Mouse (Mus musculus) spleen, adult 2 months (tissue): ENCODE results near the gene Aldh1a3. TPM values are rescaled to one million over a fixed set of nuclear protein-coding genes. Genes with fewer than 3 reads are reported as not detected.
A peak's percentile ranks its signal among the peaks of the same experiment; 100 is the strongest.

Experiments
- DNase-seq, 2 experiments: peaks; one replicate each; pipeline versions ENCODE4 v3.0.0 to v3.0.0-alpha.2; 2012 to 2021; ENCODE audit warnings: low spot score in 2 of 2, low read depth in 1 of 2
- H3K27ac ChIP-seq: fragments of 200-500 bp; 2 replicates; pipeline ENCODE4 v1.5.1; 2012; ENCODE audit warnings: low read length, inconsistent platforms; ENCODE audit not compliant: insufficient read depth
- H3K27me3 ChIP-seq: fragments of 200-500 bp; 2 replicates; pipeline ENCODE4 v1.6.1; 2012; ENCODE audit warnings: mild to moderate bottlenecking, moderate library complexity, low read length, inconsistent platforms; ENCODE audit not compliant: control insufficient read depth, insufficient read depth
- H3K36me3 ChIP-seq: fragments of 200-500 bp; 2 replicates; pipeline ENCODE4 v1.6.1; 2012; ENCODE audit warnings: mild to moderate bottlenecking, low read length, inconsistent platforms; ENCODE audit not compliant: control insufficient read depth, insufficient read depth
- H3K4me1 ChIP-seq: fragments of 200-500 bp; 2 replicates; pipeline ENCODE4 v1.6.1; 2011; ENCODE audit warnings: inconsistent platforms; ENCODE audit not compliant: control insufficient read depth, insufficient read depth, insufficient read length
- H3K4me3 ChIP-seq: fragments of 200-500 bp; 2 replicates; pipeline ENCODE4 v1.5.1; 2011; ENCODE audit warnings: mild to moderate bottlenecking, inconsistent platforms; ENCODE audit not compliant: insufficient read depth, insufficient read length; ENCODE audit errors: extremely low read depth
- CTCF ChIP-seq: fragments of 200-500 bp; IDR thresholded peaks from 2 replicates; pipeline ENCODE4 v1.5.1; 2011; ENCODE audit warnings: mild to moderate bottlenecking, inconsistent platforms; ENCODE audit not compliant: insufficient read depth, insufficient read length, insufficient replicate concordance; ENCODE audit errors: extremely low read depth
- POLR2A ChIP-seq: fragments of 200-500 bp; IDR thresholded peaks from 2 replicates; pipeline ENCODE4 v1.6.1; 2011; ENCODE audit warnings: low read depth, low read length, inconsistent platforms
- WGBS: fragments of 180-500 bp; shearing (Covaris S2); methylation state at CpG from one replicate; pipeline ENCODE4 v1.1.7; 2018; 5-methylcytosine and 5-hydroxymethylcytosine counted together
- polyA plus RNA-seq: library from polyadenylated mRNA; depleted of rRNA; stranded (reverse); fragments of >200 nt; gene quantifications from 2 replicates; pipeline ENCODE4 v1.2.3, GENCODE M21; 2012

The Aldh1a3 gene
- polyA plus RNA-seq, 1 experiment = 0.53 TPM

- Histone ChIP-seq H3K4me1 (no peaks in the 10 kb centered on the region), H3K36me3 (no peaks in the 10 kb centered on the region), H3K27ac (no peak overlapping the region), H3K27me3 (no peaks in the 10 kb centered on the region), H3K4me3 (no peak overlapping the region)
- 88% methylated on average over 5 of the region's 5 CpGs for WGBS
- TF ChIP-seq CTCF = no peak
- TF ChIP-seq POLR2A = no peak
- DNase-seq = no peak
These were observed 24.4 kb downstream of the Aldh1a3 start for GRCm38 (mm10) chr7:66402876-66403275.

DNA sequence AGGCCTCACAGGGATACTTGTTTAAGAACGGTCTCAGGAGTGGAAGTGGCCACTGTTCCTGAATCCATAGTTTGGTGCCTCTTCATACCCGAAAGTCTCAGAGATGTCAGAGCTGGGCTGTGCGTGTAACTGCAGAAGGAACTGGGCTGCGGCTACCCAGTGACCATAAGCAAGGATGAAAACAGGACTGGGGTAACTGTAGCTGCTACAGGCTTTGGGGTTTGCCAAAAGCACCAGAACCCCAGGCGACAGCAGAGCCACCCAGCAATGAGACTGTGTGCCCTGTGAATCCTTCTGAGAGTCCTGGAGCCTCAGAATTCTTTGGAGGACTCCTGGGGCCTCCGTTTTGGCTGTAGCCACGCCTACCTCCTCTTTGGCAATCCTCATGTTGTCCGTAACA, 25.7 kb downstream of the Aldh1a3 start:
- no peak for TF ChIP-seq POLR2A
- no peak for TF ChIP-seq CTCF
- H3K27ac ChIP-seq = no peak overlapping the region
- H3K4me1 ChIP-seq = no peaks in the 10 kb centered on the region
- no peaks in the 10 kb centered on the region for H3K27me3 ChIP-seq
- WGBS = 83% methylated on average over 8 of the region's 8 CpGs
- no peak overlapping the region for H3K4me3 ChIP-seq
- no peaks in the 10 kb centered on the region for H3K36me3 ChIP-seq
- DNase-seq = no peak

- TF ChIP-seq POLR2A (no peak), CTCF (no peak)
- no peaks in the 10 kb centered on the region for H3K27me3 ChIP-seq
- no peak for DNase-seq
- WGBS = 75% methylated on average over 3 of the region's 3 CpGs
- no peak overlapping the region for H3K4me3 ChIP-seq
- no peaks in the 10 kb centered on the region for H3K36me3 ChIP-seq
- H3K27ac ChIP-seq = no peak overlapping the region
- H3K4me1 ChIP-seq = no peaks in the 10 kb centered on the region
These were observed 30.0 kb downstream of the Aldh1a3 start for GRCm38 (mm10) chr7:66397288-66397687.

- Histone ChIP-seq H3K27me3 (no peaks in the 10 kb centered on the region; the same call in 1 of the 2 replicates), H3K36me3 (no peaks in the 10 kb centered on the region), H3K27ac (peak overlapping the region; percentile 87; the same call in 1 of the 2 replicates), H3K4me3 (peak overlapping the region; percentile 90), H3K4me1 (peaks cover 10% of the 10 kb centered on the region)
- peak; percentile 56 to 61 for DNase-seq
- WGBS = 13% methylated on average over 28 of the region's 28 CpGs
- TF ChIP-seq POLR2A = no peak; the same call in 1 of the 2 replicates
- TF ChIP-seq CTCF = peak; percentile 70; the same call in 1 of the 2 replicates
These were observed 38.4 kb downstream of the Aldh1a3 start for GRCm38 (mm10) chr7:66388621-66389532.

GRCm38 (mm10) chr7:66387813-66388521, 39.4 kb downstream of the Aldh1a3 start, which contains the start of gene Lrrk1:
Lrrk1 (minus strand) TSS chr7:66388350.
- Histone ChIP-seq H3K27ac (peak within 1 kb of the TSS; percentile 87), H3K27me3 (no peaks in the 10 kb centered on the region; the same call in 1 of the 2 replicates), H3K4me3 (peak within 1 kb of the TSS; percentile 90), H3K36me3 (no peaks in the 10 kb centered on the region), H3K4me1 (peaks cover 15% of the 10 kb centered on the region)
- peak; percentile 38 to 69 for DNase-seq
- TF ChIP-seq CTCF = peak; percentile 49; the same call in 1 of the 2 replicates
- TF ChIP-seq POLR2A = peak; percentile 71
- under 1% methylated on average over 70 of the region's 70 CpGs for WGBS

- H3K27ac ChIP-seq = peak overlapping the region; percentile 87
- 6% methylated on average over 13 of the region's 13 CpGs for WGBS
- peaks cover 16% of the 10 kb centered on the region for H3K4me1 ChIP-seq
- H3K36me3 ChIP-seq = no peaks in the 10 kb centered on the region
- peak overlapping the region; percentile 90 for H3K4me3 ChIP-seq
- no peak for TF ChIP-seq POLR2A
- TF ChIP-seq CTCF = no peak
- DNase-seq = no peak
- no peaks in the 10 kb centered on the region; the same call in 1 of the 2 replicates for H3K27me3 ChIP-seq
These were observed 39.9 kb downstream of the Aldh1a3 start for GRCm38 (mm10) chr7:66387419-66387812.
